Mouse (Mus musculus) cerebellum, postnatal 4 days (tissue): ENCODE results near the gene Slc7a5.

Experiments
- DNase-seq, 2 experiments: peaks; one replicate each; pipeline ENCODE4 v3.0.0; 2022; ENCODE audit warnings: low spot score in 2 of 2, mixed read lengths in 1 of 2

The Slc7a5 gene

DNA sequence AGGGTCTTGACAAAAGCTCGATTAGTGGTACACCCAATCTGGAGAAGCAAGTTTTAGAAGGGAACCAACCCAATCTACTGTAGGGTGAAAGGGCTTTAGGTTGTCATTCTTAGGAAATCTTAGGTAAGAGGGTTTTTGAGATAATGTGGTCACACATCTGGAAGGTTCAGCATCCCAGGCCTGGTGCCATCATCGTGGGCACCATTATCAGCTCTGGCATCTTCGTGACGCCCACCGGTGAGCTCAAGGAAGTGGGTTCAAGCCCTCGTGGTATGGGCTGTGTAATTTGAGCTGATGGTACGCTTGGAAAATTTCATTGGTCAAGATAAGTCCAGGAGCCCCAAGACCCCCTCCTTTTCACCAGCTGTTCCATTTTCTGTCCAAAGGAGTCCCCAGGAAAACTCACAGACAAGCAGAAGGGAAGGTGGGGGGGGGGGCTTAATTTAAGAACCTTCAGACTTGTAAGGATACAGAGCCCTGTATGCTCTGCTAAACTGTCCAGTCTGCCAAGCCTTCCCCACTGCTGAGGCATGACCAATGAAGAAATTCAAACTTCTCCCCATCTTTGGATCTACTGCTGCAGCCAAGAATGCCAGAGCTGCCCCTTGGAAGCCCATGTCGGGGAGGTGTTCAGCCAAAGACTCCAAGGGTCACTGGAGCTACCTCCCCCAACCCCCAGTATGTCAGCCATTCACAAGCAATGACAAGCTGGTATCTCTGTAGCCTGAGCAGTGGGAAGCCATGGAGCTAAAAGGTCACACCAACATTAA is 1.1 kb upstream of the Slc7a5 start:
- DNase-seq = no peak

GRCm38 (mm10) chr8:121906542-121907512 is 667 bp downstream of the Slc7a5 start:
- DNase-seq = peak in 1 of 2 experiments; percentile 53

GRCm38 (mm10) chr8:121905864-121906263 is 1.6 kb downstream of the Slc7a5 start:
- no peak for DNase-seq

DNA sequence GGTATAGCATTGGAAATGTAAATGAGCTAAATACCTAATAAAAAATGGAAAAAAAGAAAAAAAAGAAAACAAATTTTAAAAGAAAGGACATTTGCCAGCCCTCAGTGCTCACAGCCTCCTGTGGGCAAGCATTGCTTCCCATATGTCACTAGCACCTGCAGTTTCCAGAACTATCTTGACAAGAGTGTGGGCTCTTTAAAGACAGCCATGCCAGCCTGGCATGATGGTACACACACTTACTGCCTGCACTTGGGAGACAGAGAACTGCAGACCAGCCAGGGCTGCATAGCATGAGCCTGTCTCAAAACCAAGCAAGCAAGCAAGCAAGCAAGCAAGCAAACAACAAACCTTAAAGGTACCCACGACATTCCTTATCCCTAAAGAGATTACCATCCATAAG is 2.1 kb downstream of the Slc7a5 start:
- no peak for DNase-seq

GRCm38 (mm10) chr8:121904999-121905398 is 2.5 kb downstream of the Slc7a5 start:
- no peak for DNase-seq

GRCm38 (mm10) chr8:121903977-121904376 is 3.5 kb downstream of the Slc7a5 start:
- no peak for DNase-seq

DNA sequence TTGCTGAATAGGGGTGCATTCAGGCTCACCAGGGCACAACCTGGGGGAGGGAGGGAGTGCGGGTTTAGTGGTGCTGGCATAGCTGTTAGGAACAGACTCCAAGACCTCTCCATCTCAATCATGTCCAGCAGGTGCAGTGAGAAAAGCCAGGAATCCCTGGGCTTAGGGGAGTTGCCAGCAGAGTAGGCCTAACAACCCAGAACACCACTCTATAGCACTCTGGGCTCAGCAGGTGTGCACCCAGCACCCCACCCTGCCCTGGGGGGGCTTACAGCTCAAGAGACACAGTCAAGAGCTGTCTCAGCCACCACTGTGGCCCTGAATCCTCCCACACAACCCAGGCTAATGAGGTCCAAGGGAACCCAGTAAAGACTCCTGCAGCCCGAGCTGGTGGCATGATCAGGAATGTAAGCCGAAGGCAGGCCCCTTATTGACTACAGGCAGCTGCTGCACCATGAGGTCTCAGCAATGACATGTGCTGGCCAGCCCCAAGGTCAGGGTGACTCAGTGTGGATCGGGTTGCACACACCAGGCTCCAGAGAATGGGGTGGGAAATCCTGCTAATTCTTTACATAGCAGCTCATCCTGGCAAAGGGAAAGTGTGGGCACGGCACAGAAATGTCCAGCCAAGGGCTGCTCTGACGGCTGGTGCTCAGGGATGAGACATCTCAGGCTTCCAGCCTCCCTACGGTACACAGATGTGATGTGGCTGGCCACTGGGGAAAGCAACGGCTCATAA is 5.8 kb downstream of the Slc7a5 start:
- DNase-seq = no peak

DNA sequence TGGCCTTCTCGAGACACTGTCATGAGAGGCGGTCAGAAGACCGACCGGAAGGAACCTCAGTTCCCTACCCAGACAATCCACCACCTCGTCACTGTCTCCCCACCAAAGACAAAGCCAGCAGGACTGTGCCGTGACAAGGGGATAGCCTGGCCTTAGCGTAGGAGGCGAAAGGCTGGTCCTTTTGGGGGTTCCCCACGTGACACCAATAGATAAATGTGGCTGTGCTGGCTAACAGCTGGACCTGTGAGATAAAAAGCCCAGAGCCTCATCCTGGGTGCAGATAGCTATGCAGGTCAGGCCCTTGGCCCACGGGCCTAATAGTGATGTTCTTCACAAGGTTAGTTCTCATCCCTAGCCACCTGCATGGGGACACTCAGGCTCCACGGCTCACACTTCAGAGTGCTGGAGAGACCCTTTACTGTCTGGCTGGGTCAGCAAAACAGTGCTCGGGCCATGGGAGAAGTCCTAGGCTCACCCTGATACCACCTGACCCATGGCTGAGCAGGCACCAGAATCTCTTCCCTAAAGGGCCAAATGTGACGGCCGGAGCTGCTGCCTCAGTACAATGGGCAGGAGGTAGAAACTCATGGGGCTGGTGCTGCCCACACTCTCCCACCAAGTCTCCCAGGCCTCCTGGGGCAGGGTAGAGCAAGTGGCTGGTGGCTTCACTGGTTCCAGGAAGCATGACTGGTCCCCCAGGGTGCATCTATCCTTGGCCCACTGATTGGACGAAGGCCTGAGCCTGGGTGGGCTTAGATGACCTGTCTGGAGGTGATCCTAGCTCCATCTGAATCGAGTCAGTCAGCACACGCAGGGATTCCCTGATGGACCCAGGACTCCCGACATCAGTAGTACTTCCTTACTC is 8.1 kb downstream of the Slc7a5 start:
- DNase-seq = no peak

- peak in 1 of 2 experiments; percentile 48 for DNase-seq
These were observed 9.0 kb downstream of the Slc7a5 start for GRCm38 (mm10) chr8:121898401-121898931.

- DNase-seq = no peak
These were observed 9.6 kb downstream of the Slc7a5 start for GRCm38 (mm10) chr8:121897871-121898381.

DNA sequence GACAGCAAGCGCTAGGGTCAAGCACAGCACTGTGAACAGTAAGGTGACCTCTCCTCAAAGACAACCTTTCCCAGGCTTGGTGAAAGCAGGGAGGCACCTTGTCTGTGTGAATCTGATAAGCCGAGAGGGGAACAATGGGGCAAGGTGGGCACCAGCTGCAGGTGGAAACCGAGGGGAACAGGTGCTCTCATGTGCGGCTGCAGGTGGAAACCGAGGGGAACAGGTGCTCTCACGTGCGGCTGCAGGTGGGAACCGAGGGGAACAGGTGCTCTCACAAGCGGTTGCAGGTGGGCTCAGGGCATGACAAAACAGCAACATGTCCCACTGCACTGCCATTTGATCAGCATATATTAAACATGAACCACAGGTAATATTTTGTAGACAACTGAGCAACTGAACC is 10.3 kb downstream of the Slc7a5 start:
- DNase-seq = no peak

GRCm38 (mm10) chr8:121896476-121897145 is 10.9 kb downstream of the Slc7a5 start:
- no peak for DNase-seq

DNA sequence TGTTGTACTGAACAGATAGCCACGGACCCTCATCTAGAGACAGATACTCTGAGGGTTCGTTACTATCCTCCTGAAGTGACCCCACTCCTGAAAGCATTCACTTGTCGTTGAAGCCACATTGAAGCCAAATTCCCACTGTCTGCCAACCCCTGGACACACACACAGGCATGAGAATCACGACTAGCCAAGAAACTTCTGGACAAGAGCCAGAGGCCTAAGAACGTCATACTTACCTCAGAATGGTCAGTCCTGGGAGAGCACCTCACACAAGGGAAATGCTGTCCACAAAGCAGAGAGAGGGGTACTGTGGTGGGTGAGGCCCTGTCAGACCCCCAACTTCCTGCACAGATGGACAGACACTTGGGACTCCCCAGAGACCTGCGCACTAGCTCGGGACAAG is 11.6 kb downstream of the Slc7a5 start:
- no peak for DNase-seq

DNA sequence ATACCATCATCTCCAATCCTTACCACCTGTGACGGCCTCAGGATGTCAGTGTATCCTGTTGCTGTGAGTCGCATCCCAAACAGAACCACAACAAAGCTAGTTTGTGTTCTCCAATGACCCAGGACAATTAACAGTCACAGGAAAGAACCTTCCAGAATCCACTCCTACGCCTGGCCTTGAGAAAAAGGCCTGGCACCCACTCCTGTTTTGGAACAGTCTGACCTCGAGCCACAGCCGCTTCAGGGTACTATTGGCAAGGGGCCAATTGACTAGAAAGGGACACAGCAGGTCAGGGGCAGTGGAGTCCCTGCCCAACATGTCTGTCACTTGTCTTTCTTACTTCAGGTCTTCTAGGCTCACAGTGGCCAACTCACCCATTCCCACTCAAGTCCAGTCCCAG is 14.6 kb downstream of the Slc7a5 start:
- no peak for DNase-seq

- no peak for DNase-seq
These were observed 17.4 kb downstream of the Slc7a5 start for GRCm38 (mm10) chr8:121889810-121890785.

DNA sequence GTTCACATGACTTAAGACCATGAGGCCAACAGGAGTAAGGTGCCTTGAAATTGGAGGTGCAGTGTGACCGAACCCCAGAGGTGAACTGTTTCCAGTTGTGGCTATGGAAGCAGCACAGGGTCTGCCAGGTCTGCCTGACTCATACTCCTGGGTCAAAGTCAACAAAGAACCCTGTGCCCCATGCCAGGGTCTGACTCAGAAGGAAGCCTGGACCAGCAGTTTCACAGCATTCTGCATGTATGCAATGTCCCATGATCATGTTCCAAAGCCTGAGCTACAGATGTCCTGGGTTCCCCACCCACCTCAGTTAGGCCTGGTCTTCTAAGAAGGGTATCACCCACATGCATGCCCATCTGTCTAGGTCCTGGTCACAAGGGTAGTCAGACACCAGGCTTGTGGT is 18.2 kb downstream of the Slc7a5 start:
- no peak for DNase-seq

GRCm38 (mm10) chr8:121887547-121887946 is 19.9 kb downstream of the Slc7a5 start:
- no peak for DNase-seq

- no peak for DNase-seq
These were observed 22.1 kb downstream of the Slc7a5 start for GRCm38 (mm10) chr8:121885433-121885832.

GRCm38 (mm10) chr8:121885001-121885400 is 22.5 kb downstream of the Slc7a5 start:
- DNase-seq = no peak
